Mouse (Mus musculus) urinary bladder, postnatal 14 days (tissue): ENCODE measurements around the gene Esd.

Experiments used
- DNase-seq: peaks from one replicate; pipeline ENCODE4 v3.0.0; 2021; ENCODE audit warnings: low spot score

The Esd gene

DNA sequence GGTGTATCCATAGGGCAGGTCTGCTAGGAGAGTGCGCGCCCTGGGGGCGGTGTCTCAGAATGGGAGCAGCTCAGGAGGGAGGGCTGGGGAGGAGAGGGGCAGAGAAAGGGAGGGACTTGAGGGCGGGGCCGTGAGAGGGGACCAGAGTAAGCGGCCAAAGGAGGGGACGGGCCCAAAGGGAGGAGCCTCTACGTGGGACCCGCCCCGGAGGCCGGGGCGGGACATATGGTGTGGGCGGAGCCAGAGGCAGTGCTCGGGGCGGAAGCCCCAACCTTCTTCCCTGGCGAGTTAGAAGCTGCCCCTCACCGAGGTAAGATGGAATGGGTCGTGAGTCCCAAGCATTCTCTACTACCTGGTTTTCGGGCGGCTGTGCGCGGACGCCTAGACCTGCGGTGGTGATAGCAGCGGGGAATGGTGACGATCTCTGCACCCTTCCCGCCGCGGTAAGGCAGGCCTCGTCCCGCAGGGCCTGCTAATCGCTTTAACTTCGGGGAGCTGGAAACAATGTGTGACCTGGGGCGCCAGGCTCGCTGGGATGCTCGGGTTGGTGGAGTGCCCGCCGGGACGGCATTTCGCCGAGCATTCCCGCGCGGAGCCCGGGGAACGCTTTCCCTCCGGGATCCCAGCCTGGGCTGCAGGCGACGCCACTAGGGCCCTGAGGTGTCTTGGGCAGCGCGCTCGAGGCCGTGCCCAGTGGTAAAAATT lies at the start of gene Esd:
Gene Esd (plus strand): TSS at position 219 of the 705 bp plus-strand sequence.
- DNase-seq: peak; percentile 96

DNA sequence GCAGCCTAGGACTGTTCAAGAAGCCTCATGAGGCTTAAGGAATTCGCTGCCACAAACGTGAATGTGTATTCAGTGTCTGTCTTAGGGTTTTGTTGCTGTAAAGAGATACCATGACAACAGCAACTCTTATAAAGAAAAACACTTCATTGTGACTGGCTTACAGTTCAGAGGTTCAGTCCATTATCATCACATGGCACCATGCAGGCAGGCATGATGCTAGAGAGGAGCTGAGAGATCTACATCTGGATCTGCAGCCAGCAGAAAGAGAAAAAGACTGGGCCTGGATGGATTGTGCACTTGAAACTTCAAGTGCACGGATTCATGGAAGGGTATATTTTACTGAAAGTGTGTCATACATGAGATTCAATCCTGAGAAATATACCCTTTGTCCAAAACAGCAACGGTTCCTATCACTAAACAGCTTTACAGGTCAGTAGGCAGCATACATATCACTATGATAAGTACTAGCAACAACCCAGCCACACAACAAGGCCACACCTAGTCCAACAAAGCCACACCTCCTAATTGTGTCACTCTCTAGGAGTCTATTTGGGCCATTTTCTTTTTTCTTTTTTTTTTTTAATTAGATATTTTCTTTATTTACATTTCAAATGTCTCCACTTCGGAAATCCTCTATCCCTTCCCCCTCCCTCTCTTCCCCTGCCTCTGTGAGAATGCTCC lies 47.7 kb upstream of the Esd start:
- DNase-seq: no peak

DNA sequence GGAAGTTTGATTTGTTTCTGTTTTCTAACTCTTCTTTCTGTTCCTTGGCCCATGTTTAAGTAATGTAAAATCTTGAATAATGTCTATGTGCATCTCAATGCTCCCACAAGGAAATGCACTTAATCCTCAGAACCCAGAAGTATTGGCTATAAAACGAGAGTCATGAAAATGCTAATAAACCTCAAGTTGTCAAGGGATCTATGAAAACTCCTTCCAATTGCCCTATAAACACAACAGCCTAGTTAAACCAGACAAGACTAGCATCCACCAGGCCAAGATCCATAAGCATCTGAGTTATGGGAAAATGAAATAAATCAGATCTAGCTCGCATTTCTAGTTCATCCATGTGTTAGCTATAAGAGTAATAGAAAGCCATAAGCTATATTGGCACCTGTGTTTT lies 40.1 kb upstream of the Esd start:
- DNase-seq: no peak

DNA sequence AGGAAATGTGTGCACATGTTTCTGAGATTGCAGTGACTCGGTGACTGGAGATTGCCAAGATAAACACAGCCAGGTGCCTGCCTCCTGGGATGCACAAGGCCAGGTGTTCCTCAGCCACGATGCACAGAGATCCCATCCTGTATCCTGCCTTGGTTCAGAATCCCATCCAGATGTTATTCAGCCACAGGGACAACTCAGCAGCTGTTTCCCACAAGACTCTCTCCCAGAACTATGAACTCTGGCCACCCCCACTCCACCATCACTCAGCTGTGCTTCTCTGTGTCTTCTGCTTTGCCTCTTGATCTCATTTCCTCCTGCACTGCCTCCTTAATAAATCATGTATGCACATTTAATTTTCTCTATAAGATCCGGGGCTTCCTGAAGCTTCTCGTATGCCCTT lies 35.3 kb upstream of the Esd start:
- DNase-seq: no peak

DNA sequence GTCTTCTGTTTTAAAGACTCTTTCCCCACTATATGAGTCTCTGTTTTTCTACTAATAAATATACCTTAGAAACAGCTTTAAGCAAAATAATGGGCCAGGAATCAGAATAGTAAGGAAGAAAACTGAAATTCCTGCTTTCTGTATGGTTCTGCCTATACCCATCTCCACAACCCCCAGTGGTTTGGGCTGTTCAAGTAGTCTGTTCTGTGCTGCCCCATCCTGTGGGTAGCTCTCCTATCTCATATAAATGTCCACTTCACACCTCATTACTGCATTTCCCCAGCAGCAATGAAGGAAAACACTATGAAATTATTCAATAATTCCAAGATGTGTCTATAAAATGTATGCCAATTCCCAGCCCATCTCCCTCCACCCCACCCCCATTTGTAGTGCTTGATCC lies 34.7 kb upstream of the Esd start:
- DNase-seq: no peak

DNA sequence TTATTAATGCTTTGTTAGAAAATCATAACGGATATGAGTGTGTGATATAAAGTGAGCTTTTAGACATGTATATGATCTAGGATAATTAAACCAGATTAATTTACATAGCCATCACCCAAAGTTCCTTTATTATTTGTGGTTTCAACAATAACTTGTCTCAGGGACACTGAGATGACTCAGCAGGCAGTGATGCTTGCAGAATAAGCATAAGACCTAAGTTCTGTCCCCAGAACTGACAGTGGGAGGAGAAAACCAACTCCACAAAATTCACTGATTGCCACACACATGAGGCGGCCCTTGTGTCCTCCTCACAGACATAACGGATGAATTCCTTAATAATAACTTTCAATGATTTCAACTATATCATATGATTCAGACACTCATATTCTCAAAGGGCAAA lies 32.9 kb upstream of the Esd start:
- no peak for DNase-seq

DNA sequence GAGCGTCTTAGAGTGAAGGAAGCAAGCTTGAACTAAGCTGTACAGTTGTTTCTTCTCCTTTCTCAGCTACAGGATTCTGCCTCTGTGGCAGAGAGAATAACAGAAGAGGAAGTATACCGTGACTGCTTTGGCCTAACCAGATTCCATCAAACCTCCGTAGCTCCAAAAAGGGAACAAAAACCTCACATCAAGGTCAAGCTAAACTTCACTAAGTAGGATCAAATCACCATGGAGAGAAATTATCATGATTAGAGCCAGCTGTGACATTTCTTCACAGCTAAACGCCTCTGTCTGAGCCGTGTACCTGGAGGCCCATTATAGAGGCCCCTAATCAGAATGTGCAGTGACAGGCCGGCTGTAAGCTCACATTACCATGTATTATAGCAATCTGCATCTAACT lies 28.2 kb upstream of the Esd start:
- no peak for DNase-seq

DNA sequence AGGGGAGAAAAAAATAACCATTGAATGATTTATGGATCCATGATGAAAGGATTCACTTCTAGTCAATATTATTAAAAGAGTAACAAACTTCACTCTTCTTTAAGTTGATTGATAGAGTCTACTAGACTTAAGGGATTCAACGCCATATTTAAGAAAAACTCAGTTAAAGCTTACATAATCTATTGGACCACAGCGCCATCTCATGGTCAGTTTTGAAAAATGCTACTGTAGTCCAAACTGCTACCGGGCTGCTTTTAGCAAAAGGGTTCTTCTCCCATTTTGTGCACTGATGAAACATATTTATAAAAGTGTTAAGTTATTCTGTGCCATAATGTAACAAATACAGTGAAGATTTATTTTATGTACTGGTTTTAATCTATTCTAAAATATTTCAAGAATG lies 23.0 kb upstream of the Esd start:
- peak; percentile 19 for DNase-seq

DNA sequence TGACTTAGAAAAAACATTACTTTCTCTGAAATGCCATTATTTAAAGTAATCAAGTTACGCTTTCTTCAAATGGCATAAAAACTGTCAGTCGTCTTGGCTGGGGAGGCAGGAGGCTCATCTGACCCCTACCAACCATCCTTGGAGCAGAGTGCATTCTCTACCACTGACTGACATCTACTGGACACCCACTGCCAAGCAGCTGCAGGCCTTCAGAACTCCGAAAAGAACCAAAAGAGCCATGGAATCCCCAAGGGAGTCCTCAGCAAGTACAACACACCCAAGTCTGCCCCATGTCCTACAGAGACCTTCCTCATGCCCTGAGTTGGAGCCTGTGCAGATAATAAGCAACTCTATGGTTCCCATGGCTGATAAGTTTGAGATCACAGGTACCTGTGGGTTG lies 8.6 kb upstream of the Esd start:
- no peak for DNase-seq

DNA sequence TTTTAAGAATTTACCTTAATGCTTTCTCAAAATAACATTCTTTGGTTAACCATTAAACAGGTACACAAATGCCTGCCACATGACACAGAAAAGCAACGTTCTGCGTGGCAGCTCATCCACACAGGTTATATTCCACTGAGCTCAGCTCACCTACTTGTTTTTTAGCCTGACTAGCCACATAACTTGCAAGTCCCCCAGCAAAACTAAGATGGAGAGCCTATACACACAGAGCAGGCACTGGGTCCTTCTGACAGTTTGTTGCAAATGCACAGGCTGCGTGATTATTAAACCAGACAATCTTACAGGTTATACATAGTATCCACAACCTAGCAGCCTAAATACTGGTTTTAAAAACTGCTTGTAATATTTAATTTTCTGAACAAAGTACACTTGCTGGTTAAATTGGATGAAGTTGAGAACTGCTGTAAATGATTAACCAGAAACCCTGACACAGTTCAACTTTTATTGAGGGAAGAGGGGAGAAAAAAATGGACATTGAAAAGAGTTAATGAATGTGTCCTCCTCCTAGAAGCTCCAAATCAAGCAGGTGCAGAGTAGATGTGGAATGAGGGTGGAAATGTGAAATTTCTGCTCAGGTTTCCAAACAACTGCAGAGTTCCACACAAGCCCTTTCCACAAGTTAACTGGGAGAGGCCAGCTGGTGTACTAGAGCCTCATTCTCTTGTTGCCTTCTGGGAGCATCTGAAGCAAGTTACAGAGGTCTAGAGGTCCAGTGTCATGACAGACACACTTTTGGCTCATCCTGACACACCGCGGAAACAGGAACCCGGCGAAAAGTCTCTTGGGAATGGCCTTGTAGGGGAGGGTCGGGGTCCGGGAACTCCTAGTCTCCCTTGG lies 647 bp upstream of the Esd start:
- DNase-seq: no peak

DNA sequence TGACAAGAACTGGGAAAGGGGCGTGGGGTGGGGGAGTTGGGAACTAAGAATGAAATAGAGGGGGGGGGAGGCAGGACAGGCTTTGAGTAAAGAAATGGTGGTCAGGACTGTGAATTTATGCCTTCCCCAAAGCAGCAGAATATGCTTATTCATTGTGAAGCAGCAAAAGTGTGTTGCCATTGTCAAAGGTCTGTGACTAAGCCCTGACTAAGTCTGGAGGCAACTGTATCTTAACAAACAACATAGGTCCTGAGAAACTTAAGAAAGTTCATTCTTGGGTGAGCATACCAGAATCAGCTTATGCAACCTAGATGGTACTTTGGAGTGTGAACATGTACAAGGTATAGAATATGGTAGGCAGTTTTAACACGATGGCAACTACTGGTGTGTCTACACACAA lies 1.3 kb downstream of the Esd start:
- DNase-seq: no peak

DNA sequence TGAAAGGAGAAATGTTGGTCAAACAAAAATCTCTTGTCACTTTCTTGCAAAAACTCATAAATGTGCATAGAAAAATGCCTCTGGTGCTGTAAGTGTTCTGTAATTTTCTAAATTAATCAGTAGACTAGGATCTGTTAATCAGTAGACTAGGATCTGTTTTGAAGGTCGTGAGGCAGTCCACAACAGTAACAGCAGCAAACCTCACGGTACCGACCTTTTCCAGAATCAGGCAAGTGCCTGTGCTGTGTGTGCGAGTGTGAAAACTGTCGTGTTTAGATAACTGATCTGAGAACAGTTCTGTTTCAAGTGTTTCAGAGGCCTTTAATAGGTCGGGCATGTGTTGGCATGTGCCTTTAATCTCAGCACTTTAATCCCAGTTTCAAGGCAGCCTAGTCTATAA lies 3.4 kb downstream of the Esd start:
- no peak for DNase-seq

DNA sequence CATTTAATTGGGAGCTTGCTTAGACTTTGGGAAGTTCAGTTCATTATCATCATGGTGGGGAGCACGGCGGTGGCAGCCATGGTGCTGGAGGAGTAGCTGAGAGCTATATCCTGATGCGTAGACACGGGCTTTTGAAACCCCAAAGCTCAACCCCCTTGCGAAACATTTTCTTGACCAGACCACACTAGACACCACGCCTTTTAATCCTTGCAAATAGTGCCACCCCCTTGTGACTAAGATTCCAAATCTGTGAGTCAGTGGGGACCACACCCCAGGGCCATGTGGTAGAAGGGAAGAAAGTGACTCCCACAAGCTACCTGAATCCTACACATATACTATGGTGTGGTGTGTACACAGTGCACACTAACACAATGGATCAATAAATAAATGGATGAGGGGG lies 4.8 kb downstream of the Esd start:
- no peak for DNase-seq

DNA sequence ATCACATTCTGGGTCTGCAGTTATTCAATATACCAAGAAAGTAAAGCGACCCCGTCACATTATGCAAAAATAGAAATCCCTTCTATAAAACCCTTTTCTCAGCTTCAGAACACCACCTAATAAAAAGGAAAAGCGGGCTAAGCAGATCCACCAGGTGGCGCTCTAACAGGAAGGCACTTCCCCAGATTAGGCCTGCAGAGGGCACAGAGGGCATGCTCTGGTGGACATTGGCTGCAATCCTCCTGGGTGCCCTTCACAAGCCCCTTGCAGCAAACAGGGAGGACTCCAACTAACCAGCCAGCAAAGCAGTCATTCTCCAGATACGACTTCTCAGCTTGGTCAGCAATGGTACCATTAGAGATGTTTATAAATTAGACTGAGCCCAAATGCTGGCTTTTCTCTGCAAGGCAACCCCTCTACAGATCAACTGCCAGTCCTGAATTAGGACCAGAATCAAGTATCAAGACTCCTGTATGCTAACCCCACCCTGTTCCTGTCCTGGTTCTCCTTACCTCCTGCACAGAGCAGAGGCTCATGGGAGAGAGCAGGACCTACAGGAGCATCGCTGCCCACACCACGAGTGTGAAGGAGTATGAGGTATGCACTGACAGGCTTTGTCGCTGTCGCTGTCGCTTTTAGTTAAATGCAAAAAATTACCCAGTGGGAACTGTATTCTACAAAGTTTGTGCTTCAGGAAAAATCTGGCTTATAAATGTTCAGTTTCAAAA lies 32.3 kb downstream of the Esd start:
- peak; percentile 72 for DNase-seq

DNA sequence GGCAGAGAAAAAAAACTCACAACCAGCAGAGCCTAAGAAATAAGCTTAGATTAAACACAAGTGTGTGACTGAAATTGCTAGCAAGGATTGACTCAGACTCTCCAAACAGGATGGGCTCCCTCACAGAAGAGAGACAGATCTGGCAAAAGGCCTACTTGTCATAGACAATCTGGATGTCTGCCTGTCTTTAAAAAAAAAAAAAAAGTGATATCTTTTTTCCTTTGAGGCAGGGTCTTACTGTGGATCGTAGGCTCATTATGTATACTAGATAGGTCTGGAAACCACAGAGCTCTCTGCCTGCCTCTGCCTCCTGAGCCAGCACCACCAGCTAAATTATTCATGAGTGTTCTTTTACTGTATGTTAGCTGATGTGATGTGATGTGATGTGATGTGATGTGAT lies 35.8 kb downstream of the Esd start:
- DNase-seq: no peak

DNA sequence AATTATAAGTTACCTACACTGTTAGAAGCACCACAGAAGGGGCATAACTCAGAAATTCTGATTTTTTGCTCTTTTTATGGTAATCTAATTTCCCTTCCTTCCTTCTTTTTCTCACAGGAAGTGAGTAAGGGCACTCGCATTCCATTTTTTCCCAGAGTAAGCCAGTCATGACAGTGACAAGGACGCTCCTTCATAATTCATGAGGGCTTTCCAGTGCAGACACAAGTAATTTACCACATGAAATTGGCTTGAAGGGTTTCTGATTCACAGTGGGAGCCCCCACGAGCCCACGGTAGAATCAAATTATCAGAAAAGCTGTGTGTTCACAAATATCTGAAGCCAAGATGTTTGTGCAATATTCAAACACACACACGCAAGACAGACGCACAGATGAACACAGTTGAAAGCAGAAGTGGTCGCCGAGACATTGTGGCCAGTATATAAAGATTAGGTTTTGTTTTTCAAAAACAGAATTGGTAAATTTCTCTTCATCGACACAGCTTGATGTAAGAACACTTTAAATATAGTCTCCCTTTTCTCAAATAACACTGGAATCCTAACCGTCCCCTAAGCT lies 42.0 kb downstream of the Esd start:
- no peak for DNase-seq

DNA sequence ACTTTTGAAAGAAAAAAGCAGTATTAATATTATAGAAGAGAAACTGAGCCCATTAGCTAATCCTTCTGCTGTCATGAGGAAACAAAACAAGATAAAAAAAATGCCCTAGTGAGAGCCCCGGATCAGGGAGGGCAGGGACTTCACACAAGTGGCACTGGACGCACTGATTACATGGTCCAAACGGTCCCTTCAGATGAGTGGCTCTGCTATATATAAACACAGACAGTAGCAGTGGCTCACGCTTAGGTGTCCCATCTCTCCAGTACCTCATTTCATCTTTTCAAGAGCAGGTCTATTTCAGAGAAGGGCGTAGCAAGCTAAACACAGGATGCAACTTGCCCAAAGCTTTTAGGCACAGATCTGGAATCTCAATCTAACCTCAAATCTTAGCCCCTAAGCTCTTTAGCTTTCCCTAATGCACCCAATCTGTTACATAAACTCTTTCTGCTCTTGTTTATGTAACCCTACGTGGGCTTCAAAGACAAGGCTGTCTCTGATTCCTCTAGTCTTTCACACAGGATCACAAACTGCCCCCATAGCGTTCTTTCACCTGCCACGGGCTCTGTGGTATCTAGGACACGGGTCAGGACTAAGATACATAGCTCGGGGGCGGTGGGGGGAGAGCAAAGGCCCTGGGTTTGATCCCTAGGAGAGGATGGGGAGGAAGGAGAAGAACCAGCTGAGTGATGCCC lies 52.3 kb downstream of the Esd start:
- no peak for DNase-seq

DNA sequence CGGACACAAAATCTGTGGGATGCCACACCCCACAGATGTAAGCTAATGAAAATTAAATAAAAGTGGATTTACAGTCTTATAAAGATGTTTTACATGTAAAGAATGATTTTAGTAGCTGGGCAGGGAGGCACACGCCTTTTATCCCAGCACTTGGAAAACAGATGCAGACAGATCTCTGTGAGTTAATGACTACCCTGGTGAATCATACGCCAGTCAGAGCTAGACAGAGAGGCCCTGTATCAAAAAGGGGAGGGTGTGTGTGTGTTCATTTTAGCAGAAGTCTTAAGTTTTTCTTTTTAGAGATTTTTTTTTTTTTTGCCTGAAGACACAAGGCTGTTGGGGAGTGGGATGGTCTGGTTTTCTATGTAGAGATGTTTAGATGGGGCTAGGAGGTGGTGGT lies 55.6 kb downstream of the Esd start:
- DNase-seq: no peak

DNA sequence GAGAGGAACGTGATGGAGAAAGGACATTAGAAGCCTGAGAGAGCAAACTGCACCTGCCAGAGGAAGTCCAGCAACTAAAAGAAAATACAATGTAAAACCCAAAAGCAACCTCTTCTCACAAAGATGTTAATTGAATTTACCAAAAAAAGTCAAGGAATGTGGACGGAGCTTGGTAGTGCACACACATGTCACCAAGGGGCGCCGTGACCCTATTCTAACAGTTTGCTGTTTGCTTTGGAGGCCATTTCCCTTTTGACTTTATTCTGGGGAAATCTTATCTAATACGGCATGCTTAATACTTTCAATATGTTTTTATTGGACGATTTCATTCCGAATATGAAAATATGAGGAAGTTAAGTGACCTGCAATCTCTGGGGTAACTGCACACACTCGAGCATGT lies 56.7 kb downstream of the Esd start:
- DNase-seq: no peak

DNA sequence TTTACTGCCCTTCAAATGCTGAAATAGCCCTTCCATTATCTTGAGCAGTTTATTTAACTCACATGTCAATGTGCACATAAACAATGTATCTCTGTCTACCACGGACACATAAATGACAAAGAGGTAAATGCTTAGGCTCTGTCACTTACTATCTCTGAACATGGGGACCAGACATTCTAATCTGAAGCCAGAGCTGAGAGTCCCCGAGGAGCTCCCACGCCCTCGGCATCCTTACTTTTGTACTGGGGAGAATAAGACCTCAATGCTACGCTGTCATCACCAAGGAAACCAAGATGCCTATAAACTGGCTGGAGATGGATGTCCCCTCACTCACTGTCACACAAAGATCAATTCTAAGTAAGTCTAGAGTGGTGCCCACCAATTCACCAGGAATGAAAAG lies 58.4 kb downstream of the Esd start:
- no peak for DNase-seq

DNA sequence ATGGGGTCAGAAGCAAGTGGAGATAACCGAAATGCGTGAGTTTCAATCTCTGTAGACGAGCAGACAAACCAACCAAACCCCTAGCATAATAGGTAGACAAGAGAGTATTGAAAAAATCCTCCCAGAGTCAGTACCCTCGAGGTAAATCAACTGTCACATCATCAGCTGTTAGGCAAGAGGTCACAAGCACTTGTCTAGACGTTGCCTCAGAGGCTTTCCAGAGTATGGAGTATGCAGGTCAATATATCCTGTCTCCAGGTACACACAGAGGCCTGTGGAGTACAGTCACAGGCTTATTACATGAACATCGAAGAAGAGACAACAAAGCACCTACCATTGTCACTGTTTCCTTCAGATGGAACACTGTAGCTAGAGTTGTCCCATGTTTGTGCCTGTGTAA lies 60.7 kb downstream of the Esd start:
- DNase-seq: no peak

DNA sequence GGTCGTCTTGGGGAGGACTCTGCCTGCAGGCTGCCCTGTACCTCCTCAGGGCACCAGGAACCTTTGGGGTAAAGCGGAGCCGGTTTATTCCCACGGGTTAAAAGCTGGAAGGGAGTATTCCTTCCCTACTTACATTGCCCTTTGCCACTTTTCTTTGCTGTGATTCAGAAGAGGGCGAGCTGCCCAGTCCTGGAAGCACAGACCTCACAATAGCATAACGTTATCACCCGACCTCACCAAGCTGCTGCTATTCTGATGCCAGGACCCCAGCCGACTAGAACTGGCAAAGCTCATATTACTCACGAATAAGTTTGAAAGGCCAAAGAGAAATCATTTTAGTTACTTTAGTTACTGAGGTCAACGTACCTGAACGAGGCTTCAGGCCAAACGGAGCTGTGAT lies 62.8 kb downstream of the Esd start:
- no peak for DNase-seq
